Mouse (Mus musculus) adrenal gland, adult 18-20 months (tissue): Measurements from ENCODE around the gene Dlk2. TPM values are rescaled to one million over a fixed set of nuclear protein-coding genes. Genes with fewer than 3 reads are reported as not detected.

Source experiments
- DNase-seq, 2 experiments: peaks; one replicate each; pipeline ENCODE4 v3.0.0; 2021 to 2022; ENCODE audit warnings: low spot score in 2 of 2
- long read RNA-seq, 2 experiments: library from polyadenylated mRNA; stranded (forward); transcript quantifications; one replicate each; pipeline ENCODE4 v2.0.0; 2021
- total RNA-seq, 2 experiments: library from RNA; stranded (reverse); gene quantifications; 1 replicate in 1 of 2; 2 replicates in 1 of 2; pipeline ENCODE4 v1.2.3; 2021

The Dlk2 gene
- total RNA-seq: under 1 TPM in 1 of 2 experiments, not detected in 1; 0.23 TPM
- long read RNA-seq, experiment 1: 0 reads
- long read RNA-seq, experiment 2, partial matches to known transcripts: 0 of 2 reads
- long read RNA-seq, experiment 2, other reads (novel, unspliced or antisense): 1 of 2 reads

DNA sequence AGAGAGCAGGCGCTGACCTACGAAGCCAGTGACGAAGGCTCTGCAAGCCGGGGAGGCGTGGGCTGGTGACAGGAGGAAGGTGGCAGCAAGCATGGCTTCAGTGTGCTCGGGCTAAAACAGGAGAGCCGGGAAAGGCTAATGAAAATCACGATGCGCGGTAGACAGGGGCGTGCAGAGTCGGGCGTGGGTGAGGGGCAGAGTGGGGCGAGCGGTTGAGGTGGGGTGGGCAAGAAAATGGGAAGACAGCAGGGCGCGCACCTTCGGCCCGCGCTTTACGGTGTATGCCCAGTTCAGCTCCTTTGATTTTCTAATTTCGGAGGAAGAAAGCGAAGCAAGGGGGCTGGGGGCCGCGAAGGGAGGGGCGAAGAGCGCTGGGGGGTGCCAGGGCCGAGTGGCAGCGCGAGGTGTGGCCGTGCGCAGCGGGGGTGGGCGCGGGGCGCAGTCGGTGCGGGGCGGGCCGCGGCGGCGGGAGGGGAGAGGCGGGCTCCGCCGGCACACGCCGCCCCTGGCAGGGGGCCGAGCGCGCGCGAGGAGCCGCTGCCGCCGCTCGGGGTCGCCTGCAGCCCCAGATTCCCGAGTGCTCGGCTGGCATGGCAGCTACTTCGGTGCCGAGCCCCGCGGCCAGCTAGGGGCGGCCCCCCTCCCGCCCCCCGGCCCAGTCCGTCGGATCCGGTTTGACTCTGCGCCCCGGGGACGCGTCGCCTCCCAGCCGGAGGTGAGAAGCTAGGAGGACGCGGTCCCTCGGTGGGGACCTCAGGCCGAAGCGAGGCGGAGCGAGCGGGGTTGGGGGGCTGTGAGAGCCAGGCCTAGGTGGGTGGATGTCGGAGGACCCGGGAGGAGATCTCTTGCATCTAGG is at the start of gene Dlk2:
Gene Dlk2 (plus strand): TSS at position 58 of the 856 bp plus-strand sequence.
- no peak for DNase-seq

DNA sequence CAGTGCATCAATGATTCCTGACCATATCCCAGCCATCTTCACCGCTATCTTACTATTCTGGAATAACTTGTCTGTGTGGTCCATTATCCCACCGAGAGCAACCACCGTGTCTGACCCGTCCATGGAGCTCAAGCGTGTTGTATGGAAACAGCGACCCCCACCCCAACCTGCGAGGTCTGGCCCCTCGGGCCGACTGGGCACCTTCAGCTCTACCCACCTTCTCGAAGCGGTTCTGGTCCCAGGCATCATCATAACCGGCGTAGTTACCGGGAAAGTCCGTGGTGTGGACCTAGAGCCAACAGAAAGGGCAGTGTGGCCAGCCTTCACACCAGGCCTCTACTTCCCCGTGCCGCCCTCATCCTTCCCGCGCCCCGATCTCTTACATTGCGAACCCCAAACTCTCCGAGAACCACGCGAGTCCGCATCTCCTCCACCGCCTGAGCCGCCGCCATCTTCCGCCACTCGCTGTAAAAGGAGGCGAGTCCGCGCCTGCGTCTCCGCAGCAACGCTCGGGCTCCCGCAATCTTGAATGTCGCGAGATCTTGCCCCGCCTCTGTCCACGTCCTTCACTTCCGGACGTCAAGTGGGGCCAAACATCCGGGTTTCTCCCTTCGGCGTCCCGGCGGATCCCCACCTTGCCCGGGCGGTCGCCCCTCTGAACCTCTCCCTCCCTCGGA is 49.6 kb upstream of the Dlk2 start, which contains the start of the genes Polr1c and Yipf3:
Gene Polr1c (minus strand): TSS at position 543 of the 677 bp plus-strand sequence.
Gene Yipf3 (plus strand): TSS at position 569 of the 677 bp plus-strand sequence.
- peak; percentile 92 to 93 for DNase-seq

DNA sequence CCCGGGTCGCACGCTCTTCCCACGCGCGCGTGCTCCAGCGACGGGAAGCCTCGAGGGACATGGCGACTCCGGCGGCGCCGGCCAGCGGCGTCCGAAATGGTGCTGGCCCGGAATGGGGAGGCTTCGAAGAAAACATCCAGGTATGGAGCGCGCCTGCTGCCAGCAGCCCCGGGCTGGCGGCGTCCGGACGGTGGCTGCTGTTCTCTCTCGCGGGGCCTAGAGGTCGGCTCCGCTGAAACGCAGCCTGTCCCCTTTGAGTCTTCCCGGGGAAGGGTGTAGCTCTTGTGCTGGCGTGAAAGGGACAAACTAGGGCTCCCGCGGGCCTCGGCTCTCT is 49.1 kb upstream of the Dlk2 start:
- peak in 1 of 2 experiments; percentile 38 for DNase-seq

DNA sequence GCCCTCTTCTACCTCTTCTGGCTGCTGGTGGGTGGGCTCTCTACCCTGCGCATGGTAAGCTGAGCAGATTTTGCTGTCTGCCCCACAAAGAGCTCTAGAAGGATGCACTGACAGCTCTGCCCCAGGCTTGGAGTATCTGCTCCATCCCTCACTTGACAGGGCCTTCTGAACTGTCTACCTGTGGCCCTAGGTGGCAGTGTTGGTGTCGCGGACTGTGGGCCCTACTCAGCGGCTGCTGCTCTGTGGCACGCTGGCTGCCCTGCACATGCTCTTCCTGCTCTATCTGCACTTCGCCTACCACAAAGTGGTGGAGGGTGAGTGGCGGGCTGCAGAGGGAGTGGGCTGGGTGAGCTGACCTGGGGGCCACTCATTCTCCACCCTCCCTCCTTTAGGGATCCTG is 46.0 kb upstream of the Dlk2 start:
- DNase-seq: no peak

DNA sequence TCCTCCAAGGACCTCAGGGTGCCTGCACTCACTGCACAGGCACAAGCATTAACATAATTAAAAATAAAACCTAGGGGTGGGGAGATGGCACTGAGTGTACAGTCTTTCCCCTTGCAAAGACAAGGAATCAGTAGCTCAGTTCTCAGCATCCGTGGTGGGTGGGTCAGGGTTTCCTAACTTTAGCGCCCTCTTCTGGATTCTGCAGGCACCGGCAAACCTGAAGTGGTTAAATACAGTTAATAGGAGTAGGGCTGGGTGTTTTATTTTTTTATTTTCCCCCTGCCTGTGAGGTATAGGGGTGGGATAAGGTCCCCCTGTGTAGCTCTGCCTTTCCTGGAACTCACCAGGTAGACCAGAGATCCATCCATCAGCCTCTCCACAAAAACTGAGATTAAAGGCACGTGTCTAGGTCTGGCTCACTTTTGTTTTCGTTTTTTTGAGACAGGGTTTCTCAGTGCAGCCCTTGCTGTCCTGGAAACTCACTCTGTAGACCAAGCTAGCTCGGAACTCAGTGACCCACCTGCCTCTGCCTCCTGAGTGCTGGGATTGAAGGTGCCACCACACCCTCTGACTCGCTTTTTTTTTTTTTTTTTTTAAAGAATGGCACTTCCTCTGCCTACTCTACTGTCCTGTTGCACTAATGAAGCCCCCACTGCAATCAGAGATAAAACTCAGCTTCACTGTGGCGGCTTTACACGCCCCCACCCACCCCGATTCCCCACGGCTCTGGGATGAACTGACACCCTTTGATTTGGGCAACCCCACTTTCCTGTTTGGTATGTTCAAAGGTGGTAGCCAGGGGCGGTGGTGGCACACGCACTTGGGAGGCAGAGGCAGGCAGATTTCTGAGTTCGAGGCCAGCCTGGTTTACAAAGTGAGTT is 44.4 kb upstream of the Dlk2 start:
- peak in 1 of 2 experiments; percentile 43 for DNase-seq

DNA sequence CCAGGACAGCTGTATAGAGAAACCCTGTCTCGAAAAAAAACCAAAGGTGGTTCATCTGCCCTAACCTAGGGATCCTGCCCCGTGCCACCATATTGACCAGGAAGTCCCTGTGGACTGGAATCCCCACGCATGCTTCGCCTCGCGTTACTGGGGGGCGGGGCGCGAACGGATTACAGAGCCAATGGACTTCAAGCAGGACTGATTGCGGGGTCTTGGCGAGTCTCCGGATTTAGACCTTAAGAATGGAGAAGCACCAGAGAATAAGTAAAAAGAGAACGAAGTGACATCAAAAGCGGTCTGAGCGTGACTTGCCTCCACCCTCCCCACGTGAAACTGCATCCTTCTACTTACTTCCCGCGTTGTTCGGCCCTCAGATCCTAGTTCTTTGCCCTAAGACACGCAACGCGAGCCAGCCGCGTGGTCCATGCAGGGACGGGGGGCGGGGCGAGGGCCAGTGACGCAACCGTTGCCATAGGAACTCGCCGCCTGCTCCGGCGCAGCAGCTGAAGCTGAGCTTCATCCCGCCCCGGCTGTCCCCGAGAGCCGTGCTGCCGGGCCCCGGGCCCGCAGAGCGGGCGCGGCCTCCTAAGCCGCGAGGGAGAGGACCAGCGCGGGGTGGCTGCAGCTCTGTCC is 43.7 kb upstream of the Dlk2 start, which contains the start of gene Lrrc73:
Gene Lrrc73 (plus strand): TSS at position 80 of the 633 bp plus-strand sequence.
- DNase-seq: peak; percentile 91 to 93

DNA sequence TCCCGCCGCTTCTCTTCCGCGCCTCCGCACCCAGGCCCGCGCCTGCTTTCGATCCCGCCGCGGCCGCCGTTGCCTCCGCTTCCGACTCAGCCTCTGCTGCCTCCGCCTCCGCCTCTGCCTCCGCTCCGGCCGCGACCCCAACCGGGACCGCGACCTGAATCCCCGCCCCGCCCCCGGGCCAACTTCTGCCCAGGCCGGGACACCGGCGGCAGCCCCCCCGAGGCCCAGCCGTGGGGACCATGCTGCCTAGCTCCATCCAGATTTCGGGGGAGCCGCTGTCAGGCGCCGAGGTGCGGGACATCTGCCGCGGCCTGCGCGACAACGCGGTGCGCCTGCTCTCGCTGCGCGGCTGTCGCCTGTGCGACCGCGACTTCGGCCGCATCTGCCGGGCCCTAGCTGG is 43.1 kb upstream of the Dlk2 start:
- DNase-seq: peak; percentile 47 to 58

DNA sequence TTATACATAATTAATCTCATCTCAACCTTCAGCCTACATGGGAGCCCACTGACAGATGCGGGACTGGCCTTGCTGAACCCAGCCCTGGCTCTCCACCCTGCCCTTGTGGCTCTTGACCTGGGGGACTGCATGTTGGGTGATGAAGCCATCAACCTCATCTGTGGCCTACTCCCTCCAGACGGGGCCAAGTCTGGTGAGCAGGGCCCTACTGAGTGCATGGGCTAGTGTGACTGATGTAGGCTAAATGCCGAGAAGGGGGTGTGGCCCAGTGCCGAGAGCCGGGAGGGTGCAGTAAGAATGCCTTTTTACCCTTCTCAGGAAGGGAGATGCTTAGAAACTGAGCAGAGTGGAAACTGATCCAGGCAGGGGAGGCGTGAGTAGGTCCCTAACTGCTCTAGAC is 42.1 kb upstream of the Dlk2 start:
- DNase-seq: no peak

DNA sequence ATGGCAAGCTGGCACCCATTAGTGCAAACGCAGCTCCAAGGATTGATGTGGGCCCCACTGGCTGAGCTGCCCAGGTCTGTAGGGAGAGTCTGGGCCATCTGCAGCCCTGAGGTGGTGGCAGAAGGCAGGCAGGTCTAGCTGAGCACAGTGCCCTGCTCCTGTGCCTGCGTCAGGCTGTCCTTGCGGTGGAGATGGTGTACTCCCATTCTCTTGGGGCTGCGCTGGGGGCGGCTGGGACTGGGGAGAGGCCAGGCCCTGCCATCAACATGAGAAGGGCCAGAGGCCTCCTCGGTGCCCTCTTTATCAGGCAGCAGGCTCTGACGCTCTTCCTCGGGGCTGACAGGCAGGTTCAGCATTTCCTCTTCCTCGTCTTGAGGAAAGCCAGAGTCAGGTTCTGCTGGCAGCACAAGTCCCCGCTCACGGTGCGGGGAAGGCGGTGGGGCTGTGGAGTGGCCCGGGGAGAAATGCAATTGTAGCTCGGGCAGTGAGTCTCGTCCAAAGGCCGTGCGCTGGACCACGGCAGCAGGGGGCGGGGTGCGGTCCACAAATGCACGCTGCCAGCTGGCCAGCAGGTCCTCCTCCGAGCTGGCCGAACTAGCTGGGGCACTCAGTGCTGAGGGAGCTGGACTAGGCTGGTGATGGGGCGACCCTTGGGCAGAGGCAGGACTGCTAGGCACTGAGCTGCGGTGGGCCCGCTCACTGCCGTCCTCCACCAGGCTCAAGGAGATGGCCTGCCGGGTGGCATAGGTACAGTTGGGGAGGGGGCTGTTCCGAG is 38.8 kb upstream of the Dlk2 start:
- DNase-seq: no peak

DNA sequence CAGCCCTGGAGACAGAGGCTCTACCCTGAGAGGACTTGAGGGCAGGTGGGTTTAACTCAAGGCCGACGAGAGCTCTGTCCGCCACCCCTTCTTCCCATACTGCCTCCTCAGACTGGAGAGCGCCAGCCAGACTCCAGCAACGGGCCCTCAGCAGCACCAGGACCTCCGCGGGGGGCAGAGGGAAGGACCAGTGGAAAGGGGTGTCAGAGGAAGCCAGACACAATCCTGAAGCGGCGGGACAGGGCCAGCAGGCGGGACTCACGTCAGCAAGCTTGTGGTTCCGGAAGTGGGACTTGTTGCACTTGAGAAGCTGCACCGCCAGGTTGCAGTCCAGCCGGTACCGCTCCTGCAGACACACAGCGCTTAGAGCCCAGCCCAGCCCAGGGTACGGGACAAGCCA is 37.5 kb upstream of the Dlk2 start:
- no peak for DNase-seq

DNA sequence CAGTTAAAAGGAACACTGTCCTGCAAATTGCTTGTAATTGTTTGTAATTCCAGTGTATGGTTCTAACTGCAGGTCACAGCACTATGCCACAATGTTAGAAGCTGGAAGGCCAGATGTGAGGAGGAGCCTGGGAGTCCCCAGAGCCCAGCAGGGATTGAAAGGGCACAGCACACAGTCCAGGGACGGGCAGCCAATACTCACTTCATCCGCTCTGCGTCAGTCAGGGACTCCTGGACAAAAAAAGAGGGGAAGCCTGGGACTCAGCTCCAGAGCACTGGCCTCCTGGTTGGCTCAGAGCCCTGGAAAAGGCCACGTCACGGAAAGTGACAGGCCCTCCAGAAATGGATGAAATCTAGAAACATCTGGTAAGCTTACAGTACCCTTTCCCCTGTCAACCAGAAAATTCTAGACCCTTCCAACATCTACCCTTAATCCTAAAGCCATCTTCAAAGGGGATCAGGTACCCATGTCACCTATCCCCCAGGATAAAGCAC is 35.0 kb upstream of the Dlk2 start:
- DNase-seq: no peak

DNA sequence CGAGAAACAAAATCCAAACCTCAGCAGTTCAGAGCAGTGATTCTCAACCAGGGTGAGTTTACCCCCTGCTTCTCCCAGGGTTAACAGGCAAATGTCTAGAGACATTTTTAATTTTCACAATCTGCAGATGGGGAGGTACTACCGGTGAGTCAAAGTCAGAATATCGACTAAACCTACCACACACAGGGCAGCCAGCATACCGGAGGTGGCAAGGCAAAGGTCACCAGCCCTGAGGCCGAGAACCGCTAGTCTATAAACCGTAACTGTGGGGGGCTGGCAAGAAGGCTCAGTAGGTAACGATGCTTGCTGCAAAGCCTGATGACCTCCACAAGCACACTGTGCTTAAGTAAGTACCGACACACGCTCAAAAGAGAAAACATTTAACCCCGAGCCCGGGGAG is 31.7 kb upstream of the Dlk2 start:
- no peak for DNase-seq

DNA sequence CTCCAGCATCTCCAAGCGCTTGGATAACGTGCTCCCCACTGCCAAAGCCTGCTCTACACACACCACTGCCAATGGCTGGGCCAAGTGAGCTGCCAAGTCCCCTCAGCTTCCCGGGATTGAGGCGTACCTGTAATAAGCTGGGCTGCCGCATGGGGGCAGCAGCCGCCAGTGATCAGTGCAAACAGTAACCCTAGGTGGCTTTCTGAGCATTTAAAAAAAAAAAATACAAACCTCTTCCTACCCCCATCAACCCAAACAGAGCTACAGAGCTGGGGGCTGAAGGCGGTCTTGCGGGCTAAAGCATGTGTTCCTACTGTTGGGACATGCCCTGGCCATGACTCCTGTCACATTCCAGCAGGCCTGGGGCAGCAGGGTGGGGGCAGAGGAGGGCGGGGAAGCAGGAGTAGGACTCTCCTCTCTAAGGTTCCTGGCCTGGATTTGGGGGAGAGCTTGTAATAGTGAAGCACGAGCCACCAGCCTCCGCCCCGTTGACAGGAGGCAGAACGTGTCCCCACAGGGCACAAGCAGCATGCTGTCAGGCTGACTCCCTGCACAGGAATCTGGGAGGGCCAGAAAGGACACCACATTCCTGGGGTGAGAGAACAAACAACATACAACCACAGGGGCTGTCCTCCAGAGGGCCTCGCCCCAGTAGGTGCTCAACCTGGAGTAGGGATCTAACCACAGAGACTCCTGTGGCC is 31.2 kb upstream of the Dlk2 start:
- peak; percentile 80 for DNase-seq

DNA sequence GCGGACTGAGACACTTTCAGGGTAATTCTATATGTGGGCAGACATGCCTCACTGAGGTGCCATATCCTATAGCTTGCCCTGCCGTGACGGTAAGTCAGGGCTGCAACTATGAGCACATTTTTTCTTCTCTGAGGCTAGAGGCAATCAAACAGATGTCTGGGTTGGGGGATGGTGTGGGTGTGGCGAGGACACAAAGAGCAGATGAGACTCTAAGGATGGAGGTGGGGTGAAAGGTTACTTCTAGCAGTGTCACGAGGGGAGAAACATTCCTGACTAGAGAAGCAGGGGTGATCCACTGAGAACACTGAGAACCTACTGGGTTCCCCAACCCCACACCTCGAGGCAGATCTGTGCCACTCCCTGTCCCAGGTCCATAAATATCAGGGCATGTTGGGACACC is 30.2 kb upstream of the Dlk2 start:
- no peak for DNase-seq

DNA sequence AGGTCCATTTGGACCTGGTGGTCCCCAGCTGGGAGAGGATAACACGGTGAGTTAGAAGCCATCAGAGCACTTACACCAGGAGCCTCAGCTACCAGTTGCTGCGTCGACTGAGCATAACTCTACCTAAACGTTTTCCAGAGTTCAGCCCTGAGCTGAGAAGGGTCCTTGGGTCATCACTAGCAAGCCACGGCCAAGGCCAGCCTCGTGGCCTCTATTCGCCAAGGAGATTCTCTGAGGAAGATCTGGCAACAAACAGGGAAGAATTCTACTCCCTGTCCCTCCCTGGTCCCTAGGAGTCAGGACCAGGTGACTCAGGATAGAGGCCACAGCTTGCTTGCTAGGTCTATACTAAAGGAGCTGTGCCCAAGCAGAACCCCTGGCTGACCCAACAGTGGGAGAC is 29.7 kb upstream of the Dlk2 start:
- no peak for DNase-seq

DNA sequence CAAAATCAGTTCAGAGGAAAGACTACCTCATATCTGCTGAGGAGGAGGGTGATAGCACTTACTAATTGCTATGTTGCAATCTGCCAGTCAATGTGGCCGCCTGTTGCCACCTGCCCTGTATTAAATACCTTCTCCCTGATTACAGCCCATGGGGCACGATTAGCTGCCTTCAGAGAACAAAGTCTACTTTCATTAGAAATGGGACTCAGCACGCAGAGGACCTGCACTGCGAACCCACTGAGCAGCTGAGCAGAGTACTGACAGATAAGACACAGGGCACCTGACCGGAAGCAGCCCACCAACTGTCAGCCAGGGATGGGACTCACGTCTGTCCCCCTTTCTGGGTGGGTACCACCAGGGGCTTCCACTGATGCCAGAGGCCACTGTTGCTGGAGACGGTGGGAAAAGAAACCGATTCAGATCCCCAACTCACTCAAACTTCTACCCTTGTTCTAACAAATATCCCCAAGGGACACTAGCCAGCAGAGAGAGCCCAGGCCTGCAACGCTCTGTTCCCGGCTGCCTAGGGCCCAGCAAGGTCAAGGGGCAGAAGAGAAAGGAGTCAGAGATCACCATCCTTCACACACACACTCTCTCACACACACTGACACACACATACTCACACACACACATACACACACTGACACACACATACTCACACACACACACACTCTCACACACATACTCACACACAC is 29.0 kb upstream of the Dlk2 start:
- DNase-seq: no peak

DNA sequence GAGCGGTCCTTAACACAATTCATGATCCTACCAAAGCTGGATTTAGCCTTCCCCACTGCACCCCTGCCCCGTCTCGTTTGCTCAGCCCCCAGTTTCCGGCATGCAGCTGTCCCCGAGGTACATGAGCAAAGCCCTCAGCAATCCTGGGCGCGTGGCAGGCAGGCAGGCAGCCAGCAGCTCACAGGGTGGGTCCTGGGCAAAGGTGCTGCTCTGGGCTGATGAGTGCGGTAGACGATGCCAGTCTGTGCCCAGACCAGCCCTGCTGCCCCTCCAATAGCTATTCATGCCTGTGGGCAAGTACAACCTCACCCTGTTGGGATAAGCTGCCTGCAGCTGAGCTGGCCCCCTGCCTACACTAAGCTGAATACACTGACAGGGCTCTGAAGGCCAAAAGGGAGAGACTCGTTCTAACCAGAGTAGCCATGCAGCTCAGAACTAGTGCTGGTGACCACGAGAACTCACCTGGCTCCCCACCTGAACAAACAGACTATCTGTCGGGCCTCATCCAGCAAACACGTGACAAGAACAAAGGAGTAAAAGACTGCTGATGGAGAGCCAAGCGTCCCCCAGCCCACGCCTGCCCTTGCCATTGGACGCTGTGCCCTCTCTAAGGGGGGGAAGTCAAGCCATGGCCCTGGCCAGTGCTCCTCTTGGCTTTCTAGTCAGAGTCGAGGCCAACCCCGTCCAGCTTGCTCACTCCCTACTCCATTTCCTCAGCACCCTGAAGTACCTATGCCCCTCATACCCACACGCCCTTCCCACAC is 27.3 kb upstream of the Dlk2 start:
- DNase-seq: no peak

DNA sequence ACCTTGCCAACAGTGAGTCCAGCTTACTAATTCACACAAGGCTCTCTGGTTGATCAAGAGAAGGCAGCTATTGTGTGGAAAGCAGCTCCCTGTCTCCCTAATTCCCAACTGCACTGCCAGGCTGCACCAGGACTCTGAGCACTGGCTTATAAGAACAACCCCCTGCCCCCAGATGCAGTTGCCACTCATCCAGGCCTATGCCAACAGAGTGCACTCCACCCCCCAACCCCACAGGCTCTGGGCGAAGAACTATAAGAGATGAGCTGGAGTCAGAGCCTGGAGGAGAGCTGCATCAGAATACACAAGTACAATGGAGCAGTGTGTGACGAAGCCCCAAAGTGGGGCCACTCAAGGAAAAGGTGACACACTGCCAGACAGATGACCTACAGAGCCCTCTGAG is 25.2 kb upstream of the Dlk2 start:
- peak in 1 of 2 experiments; percentile 17 for DNase-seq
